ENCODE assay signal across 10 mouse cellular contexts in the genomic region with DNA sequence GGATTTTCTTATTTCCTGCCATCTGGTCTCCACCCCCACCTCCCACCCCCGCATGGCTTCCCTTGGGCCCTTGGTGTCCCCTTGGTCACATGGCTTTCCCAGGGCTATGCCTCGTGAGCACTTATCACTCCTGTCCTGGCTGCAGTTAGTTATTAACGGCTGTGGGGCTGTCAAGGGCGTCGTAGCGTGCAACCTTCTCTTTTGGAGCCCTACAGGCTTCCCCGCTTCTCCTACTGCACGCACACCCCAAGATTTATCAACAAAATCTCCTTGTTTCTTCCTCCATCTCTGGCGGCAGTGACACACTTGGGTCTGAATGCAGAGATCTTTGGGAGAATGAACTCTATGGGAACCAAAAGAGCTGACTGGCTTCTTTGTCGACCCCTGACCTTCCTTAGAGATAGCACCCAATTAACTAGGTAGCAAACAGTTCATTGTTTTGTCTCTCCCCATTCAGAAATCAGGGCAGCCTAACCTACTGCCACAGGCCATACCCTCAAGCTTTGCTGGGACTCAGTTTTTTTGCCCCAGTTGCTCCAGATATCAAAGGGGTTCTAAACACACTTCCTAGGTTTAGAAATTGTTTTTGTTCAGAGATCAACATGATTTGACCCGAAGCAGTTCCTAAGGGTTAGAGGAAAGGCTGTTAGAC. TPM values are rescaled to one million over a fixed set of nuclear protein-coding genes. Genes with fewer than 3 reads are reported as not detected.
DNase-seq lines count a peak whose midpoint lies in the region; ATAC-seq and TF ChIP-seq lines count a peak whose summit lies in the region.
"Had no signal": no experiment of that assay in that cellular context is flagged by ENCODE, and none has a peak within 500 bp of the region (broad histone marks: within the 10 kb centered on the region; RNA-seq: fewer than 3 reads in every experiment).

No protein-coding gene starts in this region.

- ATAC-seq in limb, embryonic 12.5 days (ENCODE audit: insufficient number of reproducible peaks, insufficient read depth, low FRiP score, low TSS enrichment, low read depth): no peak
- ATAC-seq in frontal cortex, adult (ENCODE audit: low TSS enrichment): no peak
- ATAC-seq in inflammation-experienced regulatory T-cells, adult 6 months: no peak

- peaks cover 2% of the 10 kb centered on the region; the same call in 1 of the 2 replicates for H3K36me3 ChIP-seq in ES-E14 (ENCODE audit: control insufficient read depth, insufficient read depth, low read length, poor library complexity, severe bottlenecking)
- H3K36me3 ChIP-seq in limb, embryonic 12.5 days: peaks cover 5% of the 10 kb centered on the region

- in situ Hi-C loops in ES-E14 (cut with MboI; ENCODE audit: low sequenced_read_pairs in 2 of 2, unreplicated experiment in 2 of 2): no loop called here

- H3K9ac ChIP-seq in ES-E14 (ENCODE audit: insufficient read depth, low read depth, low read length, poor library complexity, severe bottlenecking): peak overlapping the region; percentile 35; the same call in 1 of the 2 replicates
- H3K9ac ChIP-seq in limb, embryonic 12.5 days (replicated peaks): no peak overlapping the region

- no peak overlapping the region for H3K4me2 ChIP-seq in limb, embryonic 12.5 days

- H3K4me1 ChIP-seq in ES-E14 (ENCODE audit: control insufficient read depth in 2 of 2, insufficient read depth in 2 of 2, low read length in 2 of 2, poor library complexity in 1 of 2): peaks cover 25 to 35% of the 10 kb centered on the region in 2 experiments
- H3K4me1 ChIP-seq in brown adipose tissue, adult 24 weeks (ENCODE audit: control insufficient read depth, insufficient read depth, insufficient read length, low read length): peaks cover 32% of the 10 kb centered on the region
- peaks cover 30% of the 10 kb centered on the region for H3K4me1 ChIP-seq in limb, embryonic 12.5 days (replicated peaks)
- H3K4me1 ChIP-seq: megakaryocyte, embryonic 14.5 days had no signal

- DNase-seq in ES-E14 (ENCODE audit: low read depth, low spot score): no peak
- DNase-seq in heart, postnatal 25 days (ENCODE audit: low spot score): peak; percentile 29
- no peak for DNase-seq in thymus, postnatal 36 days
- DNase-seq in frontal cortex, postnatal 10 days (ENCODE audit: low spot score in 2 of 2): no peak

- H3K9me3 ChIP-seq in ES-E14 (ENCODE audit: control insufficient read depth, insufficient read depth, low read depth, low read length): no peaks in the 10 kb centered on the region
- no peaks in the 10 kb centered on the region for H3K9me3 ChIP-seq in limb, embryonic 12.5 days
- H3K9me3 ChIP-seq: megakaryocyte, embryonic 14.5 days had no signal

- no peaks in the 10 kb centered on the region for H3K27me3 ChIP-seq in limb, embryonic 12.5 days

- intact Hi-C loops in heart, postnatal 25 days (cut with DNase I): no loop called here

- WGBS in limb, embryonic 12.5 days: 34% methylated on average over 11 of the region's 11 CpGs

- 0 out of 2 replicates have a peak overlapping the region, but pooled peaks have one; percentile 30 for H3K27ac ChIP-seq in ES-E14 (ENCODE audit: insufficient read depth, low read depth, low read length, poor library complexity, severe bottlenecking)
- peak overlapping the region; percentile 61 for H3K27ac ChIP-seq in brown adipose tissue, adult 24 weeks (replicated peaks; ENCODE audit: low read depth, low read length)
- 0 out of 2 replicates have a peak overlapping the region, but pooled peaks have one; percentile 12 for H3K27ac ChIP-seq in limb, embryonic 12.5 days

- H3K4me3 ChIP-seq in ES-E14 (ENCODE audit: insufficient read depth in 1 of 2, low read depth in 1 of 2, low read length in 2 of 2, poor library complexity in 1 of 2, severe bottlenecking in 1 of 2): no peak overlapping the region
- H3K4me3 ChIP-seq in brown adipose tissue, adult 24 weeks (ENCODE audit: insufficient read depth, low read depth, low read length): no peak overlapping the region
- no peak overlapping the region for H3K4me3 ChIP-seq in limb, embryonic 12.5 days (replicated peaks)
- H3K4me3 ChIP-seq: erythroblast, embryonic 14.5 days; megakaryocyte, embryonic 14.5 days had no signal

TF ChIP-seq in ES-E14, 5 proteins besides CTCF, POLR2A, EP300 and RAD21:
- TF ChIP-seq MAFK (IDR thresholded peaks at IDR 0.05; ENCODE audit: insufficient read depth, low read depth, low read length) (no peak), ZC3H11A (IDR thresholded peaks at IDR 0.05; ENCODE audit: borderline replicate concordance, low read depth, low read length) (no peak), ZNF384 (IDR thresholded peaks at IDR 0.05; ENCODE audit: low read depth, low read length) (no peak), CHD2 (IDR thresholded peaks at IDR 0.05; ENCODE audit: low read depth, low read length) (no peak), HCFC1 (IDR thresholded peaks at IDR 0.05; ENCODE audit: borderline replicate concordance, insufficient read depth, low read length) (no peak)

RNA-seq across cellular contexts. Expression of a gene that starts 48.3 kb away (rescaled TPM):
- 26.8 and 36.5 TPM in 2 replicates for total RNA-seq in ES-E14 (2012; rRNA removed)
- 31.2 and 39.1 TPM in 2 replicates for polyA plus RNA-seq in brown adipose tissue, adult 24 weeks (2012; ENCODE audit: insufficient read depth, insufficient read length, missing spikeins)
- 10 to 100 TPM in 1 of 2 experiments, 1 to 10 TPM in 1; 9.3 to 11.5 TPM for total RNA-seq in heart, postnatal 25 days (2021)
- polyA plus RNA-seq in limb, embryonic 12.5 days (2016; fragmentation: Nextera tagmentation; extraction: Ambion mirVana): 48.1 and 49.9 TPM in 2 replicates
- polyA plus RNA-seq in inflammation-experienced regulatory T-cells, adult 6 months (2017; shearing (Covaris generic)): 10 to 100 TPM; 64.5 to 76.8 (median 67.6) TPM
- polyA plus RNA-seq: erythroblast, embryonic 14.5 days had no signal
